Mouse (Mus musculus): ENCODE data around the gene Cd68. TPM values are rescaled to one million over a fixed set of nuclear protein-coding genes. Genes with fewer than 3 reads are reported as not detected.

The Cd68 gene
- polyA plus RNA-seq, 1 experiment from 2014 or later: 16.3 TPM

DNA sequence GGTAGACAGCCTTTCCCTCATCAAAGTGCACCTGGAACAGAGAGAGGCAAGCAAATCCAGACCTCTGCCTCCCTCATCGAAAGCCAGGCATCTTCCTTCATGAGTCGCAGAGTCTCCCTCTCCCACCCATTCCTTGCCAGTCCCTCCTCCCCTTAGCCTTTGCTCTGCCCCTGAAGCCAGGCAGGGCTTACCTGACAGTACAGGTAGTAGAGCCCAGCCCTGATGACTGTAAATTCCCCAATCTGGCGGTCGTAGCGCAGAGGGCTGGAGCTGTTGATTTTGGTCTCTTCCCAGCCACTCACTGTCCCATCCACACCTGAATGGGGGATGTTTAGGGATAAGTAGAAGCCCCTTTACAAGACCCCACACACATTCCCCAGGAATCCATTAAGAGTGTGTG, 21.1 kb upstream of the Cd68 start:
- no peak overlapping the region for H3K27ac ChIP-seq (ENCODE audit: low read depth)
- WGBS: 49% methylated on average over 5 of the region's 5 CpGs

GRCm38 (mm10) chr11:69686377-69686776, 20.4 kb upstream of the Cd68 start:
- no peaks in the 10 kb centered on the region for H3K36me3 ChIP-seq (ENCODE audit: control insufficient read depth, insufficient read depth, low read length)
- H3K27me3 ChIP-seq (replicated peaks; ENCODE audit: control insufficient read depth, insufficient read depth, low read length): no peaks in the 10 kb centered on the region
- DNase-seq (ENCODE audit: low spot score) (peak; percentile 70), ATAC-seq (replicated peaks; ENCODE audit: low FRiP score, low TSS enrichment, low read depth) (no peak)
- H3K4me1 ChIP-seq (replicated peaks; ENCODE audit: control insufficient read depth, insufficient read depth, low read length): peaks cover 17% of the 10 kb centered on the region
- 14% methylated on average over 4 of the region's 4 CpGs for WGBS
- H3K4me2 ChIP-seq (ENCODE audit: low read length): no peak overlapping the region
- no peak overlapping the region for H3K4me3 ChIP-seq (ENCODE audit: low read depth, low read length)
- no peak overlapping the region for H3K27ac ChIP-seq (ENCODE audit: low read depth)
- H3K9ac ChIP-seq (ENCODE audit: low read length): no peak overlapping the region
- H3K9me3 ChIP-seq (ENCODE audit: control insufficient read depth, low read length): no peaks in the 10 kb centered on the region

More for the DNA sequence above, 21.1 kb upstream of the Cd68 start:
- Histone ChIP-seq H3K4me1 (replicated peaks; ENCODE audit: control insufficient read depth, insufficient read depth, low read length) (peaks cover 17% of the 10 kb centered on the region), H3K27me3 (replicated peaks; ENCODE audit: control insufficient read depth, insufficient read depth, low read length) (no peaks in the 10 kb centered on the region), H3K9ac (ENCODE audit: low read length) (no peak overlapping the region), H3K9me3 (ENCODE audit: control insufficient read depth, low read length) (no peaks in the 10 kb centered on the region), H3K4me2 (ENCODE audit: low read length) (no peak overlapping the region), H3K36me3 (ENCODE audit: control insufficient read depth, insufficient read depth, low read length) (no peaks in the 10 kb centered on the region), H3K4me3 (ENCODE audit: low read depth, low read length) (no peak overlapping the region)
- ATAC-seq (replicated peaks; ENCODE audit: low FRiP score, low TSS enrichment, low read depth) (no peak), DNase-seq (ENCODE audit: low spot score) (no peak)

GRCm38 (mm10) chr11:69685526-69686148, 19.7 kb upstream of the Cd68 start, which contains the start of gene Tnfsf13:
TSS of gene Tnfsf13 (minus strand) at chr11:69685784.
- DNase-seq (ENCODE audit: low spot score) (peak; percentile 59), ATAC-seq (replicated peaks; ENCODE audit: low FRiP score, low TSS enrichment, low read depth) (no peak)
- Histone ChIP-seq H3K4me3 (ENCODE audit: low read depth, low read length) (no peak within 1 kb of the TSS), H3K36me3 (ENCODE audit: control insufficient read depth, insufficient read depth, low read length) (no peaks in the 10 kb centered on the region), H3K4me2 (ENCODE audit: low read length) (no peak within 1 kb of the TSS), H3K4me1 (replicated peaks; ENCODE audit: control insufficient read depth, insufficient read depth, low read length) (peaks cover 23% of the 10 kb centered on the region), H3K9me3 (ENCODE audit: control insufficient read depth, low read length) (no peaks in the 10 kb centered on the region), H3K27ac (ENCODE audit: low read depth) (no peak within 1 kb of the TSS; the same call in 1 of the 2 replicates), H3K27me3 (replicated peaks; ENCODE audit: control insufficient read depth, insufficient read depth, low read length) (no peaks in the 10 kb centered on the region), H3K9ac (ENCODE audit: low read length) (no peak within 1 kb of the TSS)
- WGBS: 72% methylated on average over 10 of the region's 10 CpGs

DNA sequence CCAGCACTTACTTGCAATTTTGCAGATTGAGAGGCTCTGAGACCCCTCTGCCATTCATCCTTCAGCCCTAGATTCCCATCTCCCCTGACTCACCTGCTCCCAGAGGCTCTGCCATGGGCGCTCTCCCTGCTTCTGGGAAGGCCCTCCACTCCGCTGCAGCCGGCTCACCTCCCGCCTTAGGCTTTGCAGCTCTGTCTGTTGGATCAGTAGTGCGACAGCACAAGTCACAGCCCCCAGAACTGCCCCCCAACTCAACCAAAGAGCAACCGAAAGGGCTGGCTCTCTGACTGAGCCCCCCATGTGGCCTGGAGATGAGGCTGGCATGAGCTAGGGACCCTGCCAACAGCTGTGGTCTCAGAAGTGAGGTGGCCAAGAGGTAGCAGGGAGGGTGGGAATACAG, 19.0 kb upstream of the Cd68 start:
- ATAC-seq (replicated peaks; ENCODE audit: low FRiP score, low TSS enrichment, low read depth): no peak
- Histone ChIP-seq H3K4me3 (ENCODE audit: low read depth, low read length) (no peak overlapping the region), H3K9me3 (ENCODE audit: control insufficient read depth, low read length) (no peaks in the 10 kb centered on the region), H3K4me2 (ENCODE audit: low read length) (no peak overlapping the region), H3K27me3 (replicated peaks; ENCODE audit: control insufficient read depth, insufficient read depth, low read length) (no peaks in the 10 kb centered on the region), H3K9ac (ENCODE audit: low read length) (no peak overlapping the region), H3K27ac (ENCODE audit: low read depth) (no peak overlapping the region), H3K36me3 (ENCODE audit: control insufficient read depth, insufficient read depth, low read length) (peaks cover 4% of the 10 kb centered on the region; the same call in 1 of the 2 replicates), H3K4me1 (replicated peaks; ENCODE audit: control insufficient read depth, insufficient read depth, low read length) (peaks cover 26% of the 10 kb centered on the region)
- 85% methylated on average over 6 of the region's 6 CpGs for WGBS
- DNase-seq (ENCODE audit: low spot score): no peak

GRCm38 (mm10) chr11:69684128-69684745, 18.3 kb upstream of the Cd68 start:
- no peak overlapping the region for H3K27ac ChIP-seq (ENCODE audit: low read depth)
- H3K4me2 ChIP-seq (ENCODE audit: low read length): no peak overlapping the region
- H3K9ac ChIP-seq (ENCODE audit: low read length): no peak overlapping the region

GRCm38 (mm10) chr11:69683576-69683975, 17.6 kb upstream of the Cd68 start:
- peak overlapping the region; percentile 92; the same call in 1 of the 2 replicates for H3K4me2 ChIP-seq (ENCODE audit: low read length)
- DNase-seq (ENCODE audit: low spot score) (no peak), ATAC-seq (replicated peaks; ENCODE audit: low FRiP score, low TSS enrichment, low read depth) (no peak)
- no peaks in the 10 kb centered on the region for H3K27me3 ChIP-seq (replicated peaks; ENCODE audit: control insufficient read depth, insufficient read depth, low read length)
- peaks cover 13% of the 10 kb centered on the region for H3K36me3 ChIP-seq (ENCODE audit: control insufficient read depth, insufficient read depth, low read length)
- WGBS: 82% methylated on average over 7 of the region's 7 CpGs
- H3K27ac ChIP-seq (ENCODE audit: low read depth): 0 out of 2 replicates have a peak overlapping the region, but pooled peaks have one; percentile 92
- H3K9ac ChIP-seq (ENCODE audit: low read length): no peak overlapping the region; the same call in 1 of the 2 replicates
- peaks cover 30% of the 10 kb centered on the region for H3K4me1 ChIP-seq (replicated peaks; ENCODE audit: control insufficient read depth, insufficient read depth, low read length)
- no peaks in the 10 kb centered on the region for H3K9me3 ChIP-seq (ENCODE audit: control insufficient read depth, low read length)
- no peak overlapping the region for H3K4me3 ChIP-seq (ENCODE audit: low read depth, low read length)

More at GRCm38 (mm10) chr11:69684128-69684745, 18.3 kb upstream of the Cd68 start:
- ATAC-seq (replicated peaks; ENCODE audit: low FRiP score, low TSS enrichment, low read depth) (no peak), DNase-seq (ENCODE audit: low spot score) (no peak)
- Histone ChIP-seq H3K4me3 (ENCODE audit: low read depth, low read length) (no peak overlapping the region), H3K36me3 (ENCODE audit: control insufficient read depth, insufficient read depth, low read length) (peaks cover 9% of the 10 kb centered on the region), H3K4me1 (replicated peaks; ENCODE audit: control insufficient read depth, insufficient read depth, low read length) (peaks cover 27% of the 10 kb centered on the region), H3K27me3 (replicated peaks; ENCODE audit: control insufficient read depth, insufficient read depth, low read length) (no peaks in the 10 kb centered on the region), H3K9me3 (ENCODE audit: control insufficient read depth, low read length) (no peaks in the 10 kb centered on the region)
- 89% methylated on average over 12 of the region's 12 CpGs for WGBS

DNA sequence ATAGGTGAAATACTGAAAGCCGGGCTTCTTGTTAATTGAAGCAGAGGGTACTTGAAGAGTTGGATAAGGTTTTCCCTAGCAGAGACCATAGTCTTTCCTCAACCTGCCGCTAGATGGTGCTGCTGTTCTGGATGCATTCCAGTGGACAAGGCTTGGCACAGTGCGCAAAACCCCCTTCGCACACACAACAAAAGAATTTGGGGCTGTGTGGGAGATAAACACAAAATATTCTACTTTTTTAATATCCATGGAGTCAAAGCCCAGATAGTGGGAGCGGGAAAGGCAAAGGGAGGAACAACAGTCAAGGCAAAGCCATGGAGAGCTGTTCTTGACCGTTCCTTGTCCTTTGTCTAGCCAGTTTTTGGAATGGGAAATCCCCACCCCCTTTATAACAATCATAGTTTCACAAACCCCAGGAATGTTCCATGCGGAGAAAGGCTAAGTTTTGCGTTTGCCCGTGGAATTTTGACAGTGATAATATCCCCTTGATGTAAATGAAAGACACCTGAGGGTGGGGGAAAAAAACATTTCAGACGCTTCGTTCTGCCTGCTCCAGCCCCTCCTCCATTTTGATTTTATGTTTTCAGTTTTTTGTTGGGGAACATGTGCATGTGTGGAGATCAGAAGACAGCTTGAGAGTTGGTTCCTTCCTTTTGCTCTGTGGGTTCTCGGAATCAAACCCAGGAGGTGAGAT, 17.0 kb upstream of the Cd68 start:
- WGBS: 17% methylated on average over 12 of the region's 12 CpGs
- 0 out of 2 replicates have a peak, but pooled peaks have one; percentile 28 for ATAC-seq (replicated peaks; ENCODE audit: low FRiP score, low TSS enrichment, low read depth)

DNA sequence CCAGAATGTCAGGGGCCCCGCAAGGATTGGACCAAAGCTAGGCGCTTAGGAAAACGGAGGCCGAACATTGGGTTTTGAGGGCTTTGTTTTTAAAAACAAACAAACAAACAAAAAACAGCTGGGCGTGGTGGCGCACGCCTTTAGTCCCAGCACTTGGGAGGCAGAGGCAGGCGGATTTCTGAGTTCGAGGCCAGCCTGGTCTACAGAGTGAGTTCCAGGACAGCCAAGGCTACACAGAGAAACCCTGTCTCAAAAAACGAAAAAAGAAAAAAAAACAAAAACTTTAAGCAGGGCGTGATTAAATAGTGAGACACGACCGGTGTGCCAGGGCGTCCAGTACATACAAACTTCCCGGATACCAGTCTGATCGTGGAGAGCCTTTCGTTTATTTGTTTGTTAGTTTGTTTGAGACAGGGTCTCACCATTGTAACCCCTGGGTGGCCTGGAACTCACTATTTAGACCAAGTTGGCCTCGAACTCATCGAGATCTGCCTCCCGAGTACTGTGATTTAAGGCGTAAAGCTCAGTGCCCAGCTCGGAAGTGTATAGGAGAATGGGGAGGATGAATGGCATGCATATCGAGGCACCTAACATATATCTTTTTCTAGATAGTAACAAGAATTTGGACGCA, 16.4 kb upstream of the Cd68 start:
- no peaks in the 10 kb centered on the region for H3K9me3 ChIP-seq (ENCODE audit: control insufficient read depth, low read length)
- DNase-seq (ENCODE audit: low spot score) (no peak), ATAC-seq (replicated peaks; ENCODE audit: low FRiP score, low TSS enrichment, low read depth) (peak; percentile 10; the same call in 1 of the 2 replicates)
- peak overlapping the region; percentile 78 for H3K9ac ChIP-seq (ENCODE audit: low read length)
- peak overlapping the region; percentile 86 for H3K4me3 ChIP-seq (ENCODE audit: low read depth, low read length)
- H3K4me2 ChIP-seq (ENCODE audit: low read length): peak overlapping the region; percentile 92
- H3K36me3 ChIP-seq (ENCODE audit: control insufficient read depth, insufficient read depth, low read length): peaks cover 24% of the 10 kb centered on the region
- WGBS: 25% methylated on average over 24 of the region's 24 CpGs
- H3K27me3 ChIP-seq (replicated peaks; ENCODE audit: control insufficient read depth, insufficient read depth, low read length): no peaks in the 10 kb centered on the region
- H3K4me1 ChIP-seq (replicated peaks; ENCODE audit: control insufficient read depth, insufficient read depth, low read length): peaks cover 30% of the 10 kb centered on the region
- peak overlapping the region; percentile 92 for H3K27ac ChIP-seq (ENCODE audit: low read depth)

More for the DNA sequence above, 17.0 kb upstream of the Cd68 start:
- Histone ChIP-seq H3K4me1 (replicated peaks; ENCODE audit: control insufficient read depth, insufficient read depth, low read length) (peaks cover 30% of the 10 kb centered on the region), H3K9me3 (ENCODE audit: control insufficient read depth, low read length) (no peaks in the 10 kb centered on the region), H3K9ac (ENCODE audit: low read length) (peak overlapping the region; percentile 44), H3K4me2 (ENCODE audit: low read length) (peak overlapping the region; percentile 92), H3K4me3 (ENCODE audit: low read depth, low read length) (peak overlapping the region; percentile 15), H3K27ac (ENCODE audit: low read depth) (peak overlapping the region; percentile 92), H3K27me3 (replicated peaks; ENCODE audit: control insufficient read depth, insufficient read depth, low read length) (no peaks in the 10 kb centered on the region), H3K36me3 (ENCODE audit: control insufficient read depth, insufficient read depth, low read length) (peaks cover 19% of the 10 kb centered on the region)
- peak; percentile 96 for DNase-seq (ENCODE audit: low spot score)

All from intestine, embryonic 14.5 days (tissue).